Mouse (Mus musculus) kidney, postnatal 14 days (tissue): ENCODE measurements at regions not wholly inside any gene's neighbourhood (a gene's known extent, or its start where the extent isn't known, plus 50 kb on each side); places are given as distances from the start of the nearest gene placed in this dataset.

Experiments
- DNase-seq: peaks from one replicate; pipeline ENCODE4 v3.0.0; 2022; ENCODE audit warnings: mixed read lengths

DNA sequence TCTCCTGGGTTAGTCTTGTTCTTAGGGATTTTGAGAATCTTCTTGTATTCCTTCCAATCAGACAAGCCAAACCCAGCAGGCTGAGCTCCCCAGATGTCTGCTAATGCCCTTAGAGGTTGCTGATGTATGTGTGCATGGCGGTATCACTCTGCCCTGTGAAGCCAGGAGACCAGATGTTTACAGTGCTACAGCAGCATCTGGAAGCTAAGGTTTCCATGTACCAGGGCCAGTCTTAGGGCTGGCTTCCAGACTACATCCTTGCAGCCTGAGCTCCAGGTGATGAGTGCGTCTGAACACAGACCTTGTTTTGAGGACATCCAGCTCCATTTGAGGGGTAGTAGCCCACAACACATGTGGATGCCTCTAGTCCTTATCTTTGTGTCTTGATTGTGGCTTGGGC, 241.7 kb downstream of the Ttc32 start:
- DNase-seq = no peak

DNA sequence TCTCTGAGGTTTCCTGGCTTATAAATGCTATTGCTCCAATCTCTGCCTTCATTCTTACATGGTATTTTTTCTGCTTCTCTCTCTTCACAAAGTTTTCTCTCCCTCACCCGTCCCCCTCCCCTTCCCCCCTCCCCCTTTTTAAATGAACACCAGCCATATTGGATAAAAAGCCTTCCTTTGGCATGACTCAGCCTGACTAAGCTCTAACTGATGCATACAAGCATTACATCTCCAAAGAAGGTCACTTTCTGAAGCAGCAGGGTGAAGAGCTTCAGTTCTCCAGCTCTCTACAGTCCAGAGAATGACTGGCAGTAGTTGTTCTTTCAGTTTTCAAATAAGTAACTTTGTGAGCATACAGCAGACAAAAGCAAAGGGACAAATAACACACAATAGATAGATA, 244.4 kb downstream of the Ttc32 start:
- DNase-seq = no peak

DNA sequence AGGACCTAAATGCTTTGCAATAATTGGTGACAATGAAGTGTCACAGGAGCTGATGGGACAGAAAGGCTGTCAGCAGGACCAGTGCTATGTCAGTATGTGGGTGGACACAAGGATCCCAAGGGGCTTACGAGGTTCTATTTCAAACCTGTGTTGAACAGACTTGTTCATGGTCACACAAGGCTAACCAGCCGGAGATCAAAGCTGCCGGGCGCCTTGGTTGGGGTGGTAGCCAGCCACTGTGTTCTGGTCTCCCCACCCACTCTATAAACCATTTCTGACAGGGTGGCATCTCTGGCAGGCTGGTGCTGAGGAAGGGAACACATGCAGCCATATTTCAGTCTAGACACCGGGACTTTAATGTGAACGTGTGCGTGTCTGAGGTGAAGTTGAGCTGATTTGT, 245.9 kb downstream of the Ttc32 start:
- no peak for DNase-seq

DNA sequence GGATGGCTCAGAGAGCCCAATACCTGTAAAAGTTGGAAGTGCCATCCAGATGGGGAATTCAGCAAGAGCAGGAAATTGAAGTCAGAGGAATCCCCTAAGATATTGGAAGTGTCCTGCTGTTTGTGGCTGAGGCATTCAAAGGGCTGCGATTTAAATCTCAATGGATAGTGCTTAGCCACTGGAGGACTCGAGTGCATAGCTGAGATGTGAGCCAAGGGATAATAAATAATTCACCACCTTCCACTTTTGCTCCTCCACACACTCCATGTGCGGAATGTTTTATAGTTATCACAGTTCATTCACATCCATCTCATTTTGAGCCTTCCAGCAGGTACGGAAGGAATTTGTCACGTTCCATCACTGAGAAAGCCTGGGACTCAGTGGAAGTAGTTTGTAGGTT, 248.9 kb downstream of the Ttc32 start:
- no peak for DNase-seq

DNA sequence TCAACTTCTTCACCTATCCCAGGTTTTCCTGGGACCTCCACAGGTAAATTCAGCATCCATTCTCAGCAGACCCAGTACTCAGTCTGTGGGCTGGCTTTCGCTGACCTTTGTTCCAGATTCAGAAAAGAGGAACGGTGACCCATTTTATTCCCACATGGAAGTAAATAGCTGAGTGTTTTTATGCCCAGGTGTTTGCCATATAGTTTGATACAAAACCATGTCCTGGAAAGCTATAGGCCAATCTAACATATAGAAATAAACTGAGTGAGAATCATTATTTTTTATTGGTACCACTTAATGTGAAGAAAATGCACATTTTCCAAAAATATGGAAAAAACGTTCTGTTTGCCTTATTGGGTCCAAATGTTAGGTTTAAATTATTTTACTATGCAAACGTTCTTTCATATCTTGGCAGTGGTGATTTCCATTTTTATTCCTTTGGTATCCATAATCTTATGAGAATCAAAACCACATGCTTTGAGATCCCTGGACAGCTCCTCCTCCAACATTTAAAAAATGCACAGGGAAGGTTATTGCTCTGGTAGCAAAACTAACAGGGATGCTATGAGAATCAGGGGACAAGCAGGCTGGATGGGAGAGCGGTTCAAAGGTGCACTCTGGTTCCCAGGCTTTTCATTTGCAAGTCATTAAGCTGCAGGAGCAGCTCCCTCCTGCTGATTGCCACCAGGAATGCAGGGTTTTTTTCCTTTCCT, 250.3 kb downstream of the Ttc32 start:
- no peak for DNase-seq

DNA sequence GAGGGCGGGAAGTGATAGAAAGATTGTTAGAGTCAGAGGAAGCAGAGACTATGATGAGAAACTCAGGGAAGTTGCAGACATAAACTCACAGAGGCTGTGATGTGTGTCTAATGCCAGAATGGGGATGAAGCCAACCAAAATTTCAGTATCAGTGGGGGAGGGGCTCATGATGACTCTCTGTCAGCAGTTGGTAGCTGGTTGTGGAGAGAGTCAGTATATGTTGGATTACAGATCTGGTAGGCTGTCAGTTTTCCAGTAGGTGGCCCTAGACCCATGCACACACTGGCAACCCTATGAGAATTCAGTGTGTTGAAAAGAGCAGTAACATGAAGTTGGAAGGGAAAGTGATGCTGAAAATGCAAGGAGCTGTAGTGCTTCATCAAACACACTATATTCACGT, 257.5 kb downstream of the Ttc32 start:
- no peak for DNase-seq

DNA sequence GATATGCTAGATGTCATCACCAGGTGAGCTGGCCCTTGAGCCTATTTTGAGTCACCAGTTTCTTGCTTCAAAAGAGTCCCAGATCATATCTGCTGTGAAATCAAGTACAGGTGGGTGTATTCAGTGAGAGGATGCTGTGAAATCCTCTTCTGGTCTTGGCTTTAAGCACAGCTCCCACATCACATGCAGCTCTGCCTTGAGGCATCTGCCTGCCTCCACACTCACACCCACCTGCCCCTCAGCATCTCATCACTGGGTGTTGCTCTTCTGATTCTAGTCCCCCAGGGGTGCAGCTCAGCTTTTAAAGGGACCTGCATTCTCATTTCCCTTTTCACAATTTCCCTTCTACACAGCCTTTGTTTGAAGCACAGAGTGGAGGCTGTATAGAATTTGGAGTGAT, 262.9 kb downstream of the Ttc32 start:
- DNase-seq = no peak

DNA sequence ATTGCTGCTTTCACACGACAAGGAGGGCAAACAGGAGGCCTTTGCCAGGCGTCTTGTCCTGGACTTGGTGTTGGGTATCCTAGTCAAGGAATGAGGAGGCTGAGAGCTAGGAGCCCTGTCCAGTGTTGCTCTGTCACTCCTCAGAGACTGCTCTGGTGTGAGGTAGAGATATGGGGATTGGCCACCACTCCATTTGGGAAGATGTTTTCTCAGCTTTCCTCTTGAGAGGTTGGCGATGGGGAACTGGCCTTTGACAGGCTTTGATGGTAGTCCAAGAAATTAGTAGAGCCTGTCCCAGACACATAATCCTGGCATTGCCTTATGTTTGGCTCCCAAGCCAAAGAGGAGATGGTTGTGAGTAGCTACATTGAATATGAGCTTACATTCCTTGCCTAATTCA, 265.4 kb downstream of the Ttc32 start:
- no peak for DNase-seq

DNA sequence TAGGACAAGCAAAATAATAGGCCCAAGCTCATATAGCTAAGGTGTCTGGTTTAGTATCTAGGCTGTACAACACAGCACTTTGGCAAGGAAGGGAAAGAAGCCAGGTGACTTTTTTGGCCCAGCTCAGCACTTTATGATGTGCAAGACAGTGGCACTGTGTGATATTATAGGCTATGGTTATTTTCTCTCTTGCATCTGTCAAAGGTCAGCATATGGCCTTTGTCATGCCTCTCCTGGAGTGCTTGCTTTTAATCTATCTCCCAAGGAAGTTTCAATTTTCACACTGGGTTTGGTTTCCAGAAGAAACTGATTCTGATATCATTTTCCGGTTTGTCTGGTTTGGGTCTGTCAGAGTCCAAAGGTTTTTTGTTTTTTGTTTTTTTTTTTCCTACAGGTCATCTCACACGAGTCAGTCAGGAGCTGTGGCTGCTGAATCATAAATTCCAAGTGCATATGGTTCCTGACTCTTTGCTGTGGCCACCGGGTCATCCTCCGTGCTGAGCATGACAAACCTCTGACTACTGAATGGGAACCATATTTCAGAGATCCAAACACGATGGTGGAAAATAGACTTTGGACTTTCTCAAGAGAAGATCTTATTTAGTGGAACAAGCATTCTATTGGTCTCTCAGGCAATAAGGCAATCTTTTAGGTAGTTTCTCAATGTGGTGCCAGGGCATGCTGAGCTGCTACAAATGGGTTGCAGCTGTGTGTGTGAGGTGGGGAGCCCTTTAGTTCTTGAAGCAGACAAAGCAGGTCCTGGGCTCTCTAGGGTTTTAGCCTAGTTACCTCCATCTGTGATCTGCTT, 269.3 kb downstream of the Ttc32 start:
- DNase-seq = no peak

DNA sequence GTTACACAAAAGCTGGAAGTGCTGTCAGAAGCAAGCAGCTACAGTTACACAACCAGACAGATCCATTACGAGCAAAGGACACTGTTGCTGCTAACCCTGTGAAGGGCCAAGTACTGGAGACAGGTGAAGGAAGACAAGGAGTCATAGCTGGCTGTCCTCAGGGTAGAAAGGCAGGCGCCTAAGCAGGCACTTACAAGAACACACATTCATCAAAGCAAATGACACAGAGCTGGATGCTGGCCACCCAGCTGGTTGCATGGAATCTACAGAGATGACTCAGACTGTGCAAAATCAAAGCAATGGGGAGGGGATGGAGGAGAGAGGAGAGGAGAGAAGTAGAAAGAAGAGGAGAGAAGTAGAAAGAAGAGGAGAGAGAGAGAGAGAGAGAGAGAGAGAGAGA, 265.8 kb upstream of the Osr1 start:
- DNase-seq = peak; percentile 6

DNA sequence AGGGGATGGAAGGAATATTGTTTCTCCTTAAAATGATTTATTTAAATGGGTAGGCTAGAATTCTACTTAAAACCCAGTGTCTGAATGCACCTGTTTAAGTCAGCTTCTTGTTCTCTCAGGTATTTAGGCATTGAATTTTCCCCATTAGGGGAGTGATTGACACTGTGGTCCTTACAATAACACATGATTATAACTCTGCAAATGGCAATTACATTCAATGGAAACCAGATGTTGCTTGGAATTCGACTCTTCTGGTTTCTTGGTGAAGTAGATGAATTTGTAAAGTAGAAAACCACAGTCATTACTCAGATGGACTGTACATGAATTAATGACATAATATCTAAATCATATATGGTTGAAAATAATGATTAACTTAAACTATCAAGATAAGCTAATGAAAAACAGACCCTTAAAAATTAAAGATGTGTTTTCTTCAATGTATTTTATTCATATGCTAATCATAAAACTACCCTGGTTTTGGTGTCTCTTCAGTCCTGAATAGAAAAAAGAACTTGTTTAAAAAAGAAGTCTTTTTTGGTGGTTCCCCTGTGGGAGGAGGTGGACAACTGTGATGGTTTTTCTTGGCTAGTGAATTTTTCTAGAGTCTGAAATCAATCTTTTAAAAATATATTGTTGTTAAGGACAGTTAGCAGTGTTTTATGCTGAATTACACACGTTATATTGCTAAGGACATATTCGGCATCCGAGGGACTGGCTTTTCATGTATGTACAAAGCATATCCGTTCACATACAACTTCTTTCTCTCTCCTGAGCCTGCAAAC, 231.8 kb upstream of the Osr1 start:
- DNase-seq = no peak

DNA sequence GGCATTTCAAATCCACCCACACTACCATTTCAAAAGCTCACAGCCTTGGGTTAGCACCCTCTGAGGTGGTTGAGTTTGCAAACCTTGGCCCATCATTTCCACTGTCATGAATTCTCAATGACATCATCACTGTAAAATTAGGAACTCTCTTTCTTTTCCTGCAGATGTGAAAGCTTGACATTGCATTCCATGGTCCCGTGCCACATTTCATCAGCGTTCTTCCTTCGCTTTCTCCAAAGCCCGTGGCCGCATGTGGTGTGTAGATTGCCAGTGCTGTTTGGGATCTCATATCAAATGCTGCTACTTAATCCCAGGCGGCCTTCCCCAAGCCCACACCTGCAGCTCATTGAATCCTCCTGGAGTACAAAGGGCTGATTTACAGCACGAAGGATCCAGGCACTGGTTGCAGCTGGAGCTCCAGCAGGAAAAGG, 231.1 kb upstream of the Osr1 start:
- peak; percentile 20 for DNase-seq

DNA sequence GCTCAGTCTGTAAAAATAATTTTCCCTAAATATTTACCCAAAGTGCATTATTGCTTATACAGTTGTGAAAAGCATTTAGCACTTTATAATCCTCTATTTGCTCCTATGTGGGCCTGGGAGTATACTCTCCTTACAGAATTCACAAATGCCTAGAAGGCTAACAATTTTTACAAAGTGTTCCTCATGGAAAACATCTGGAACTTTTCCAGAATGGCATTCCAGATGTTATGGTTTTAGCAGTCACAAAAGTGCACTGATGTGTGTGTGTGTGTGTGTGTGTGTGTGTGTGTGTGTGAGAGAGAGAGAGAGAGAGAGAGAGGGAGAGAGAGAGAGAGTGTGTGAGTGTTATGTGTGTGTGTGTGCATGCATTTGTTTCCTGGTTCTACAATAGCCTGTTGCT, 229.1 kb upstream of the Osr1 start:
- no peak for DNase-seq

DNA sequence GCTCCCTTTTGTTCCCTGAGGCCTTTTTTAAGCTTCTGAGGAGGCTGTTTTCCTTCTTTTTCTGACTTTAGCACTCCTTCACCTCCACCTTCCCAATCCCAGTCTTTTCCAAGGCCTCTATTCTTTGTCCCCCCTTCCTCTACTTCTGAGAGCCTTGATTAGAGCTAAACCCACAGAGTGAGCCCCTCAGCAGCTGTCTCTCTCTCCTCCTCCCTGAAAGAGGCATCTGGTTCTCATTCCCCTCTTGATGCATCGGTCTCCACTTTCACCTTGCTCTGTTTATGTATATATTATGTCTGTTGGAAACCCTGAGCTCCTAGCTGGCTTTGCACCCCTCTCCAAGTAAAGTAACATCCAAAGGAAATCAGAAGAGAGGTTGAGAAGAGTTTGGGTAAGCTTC, 224.6 kb upstream of the Osr1 start:
- no peak for DNase-seq

DNA sequence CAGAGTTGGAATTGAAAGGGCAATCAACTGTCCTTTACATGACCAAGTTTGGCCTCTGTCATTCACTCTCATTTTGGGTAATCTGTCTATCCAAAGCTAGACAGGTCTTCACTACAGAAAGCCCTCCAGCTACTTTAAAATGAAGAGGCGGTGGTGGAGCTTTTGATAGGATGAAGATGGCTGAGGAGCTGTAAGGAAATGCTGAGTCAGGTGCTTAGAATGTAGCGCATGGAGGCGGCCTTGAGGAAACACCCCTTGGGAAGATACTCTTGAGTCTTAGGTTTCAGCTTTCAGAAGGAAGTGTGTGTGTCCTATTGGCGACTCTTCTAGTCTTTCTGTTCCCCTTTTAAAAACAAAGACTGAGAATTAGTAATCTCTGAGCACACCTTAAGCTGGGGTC, 214.4 kb upstream of the Osr1 start:
- no peak for DNase-seq

DNA sequence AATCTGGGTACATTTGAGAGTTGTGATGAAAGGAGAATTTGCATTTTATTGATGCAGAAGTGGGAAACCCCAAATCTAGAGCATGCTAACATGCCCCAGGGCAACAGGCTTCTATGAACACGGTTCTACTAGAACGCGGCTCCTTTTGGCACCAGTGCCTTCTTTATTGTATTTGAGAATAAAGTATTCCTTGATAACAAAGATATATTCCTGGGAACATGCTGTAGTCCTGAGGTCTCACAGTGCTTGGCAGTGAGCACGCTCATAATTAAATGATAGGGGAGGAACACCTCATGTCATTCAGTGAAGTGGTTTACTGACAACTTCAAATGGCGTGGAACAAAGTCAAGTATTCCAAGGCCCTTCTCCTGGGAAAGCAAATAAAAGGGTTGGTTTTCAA, 212.1 kb upstream of the Osr1 start:
- DNase-seq = no peak

DNA sequence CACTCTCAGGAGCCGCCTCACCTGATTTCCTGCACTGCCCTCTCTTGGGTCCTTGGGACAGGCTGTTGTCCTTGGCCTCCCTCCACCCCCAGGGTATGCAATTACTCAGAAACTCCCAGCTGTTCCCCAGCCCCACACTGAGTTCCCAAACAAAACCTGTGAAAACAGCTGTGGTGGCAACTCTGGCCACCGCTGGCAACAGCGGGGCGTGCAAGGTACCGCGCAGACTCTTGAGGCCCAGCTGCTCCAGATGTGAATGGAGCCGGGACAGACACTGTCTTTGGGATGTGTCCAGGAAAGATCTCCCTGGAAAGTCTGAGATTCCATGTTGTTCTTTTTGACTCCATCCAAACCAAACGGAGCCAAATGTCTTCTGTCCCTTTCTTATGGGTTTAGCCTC, 211.0 kb upstream of the Osr1 start:
- no peak for DNase-seq

DNA sequence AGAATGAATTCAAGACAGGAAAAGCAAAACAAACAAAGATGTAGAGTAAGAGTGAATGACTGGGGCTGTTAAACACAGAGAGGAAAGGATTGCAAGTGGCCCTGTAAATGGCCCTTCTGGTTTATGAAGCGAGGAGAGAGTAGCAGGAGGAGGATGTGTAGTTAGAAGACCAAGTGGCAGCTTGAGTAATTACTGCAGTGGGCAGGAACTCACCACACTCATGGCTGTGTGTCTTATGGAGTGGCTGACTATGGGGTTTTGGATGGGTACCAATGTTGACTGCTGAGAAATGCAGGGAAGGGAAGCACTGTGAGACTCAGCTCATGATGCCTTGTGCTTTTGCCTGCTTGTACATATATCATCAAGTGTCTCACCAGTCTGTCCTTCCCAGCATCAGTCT, 204.0 kb upstream of the Osr1 start:
- no peak for DNase-seq

DNA sequence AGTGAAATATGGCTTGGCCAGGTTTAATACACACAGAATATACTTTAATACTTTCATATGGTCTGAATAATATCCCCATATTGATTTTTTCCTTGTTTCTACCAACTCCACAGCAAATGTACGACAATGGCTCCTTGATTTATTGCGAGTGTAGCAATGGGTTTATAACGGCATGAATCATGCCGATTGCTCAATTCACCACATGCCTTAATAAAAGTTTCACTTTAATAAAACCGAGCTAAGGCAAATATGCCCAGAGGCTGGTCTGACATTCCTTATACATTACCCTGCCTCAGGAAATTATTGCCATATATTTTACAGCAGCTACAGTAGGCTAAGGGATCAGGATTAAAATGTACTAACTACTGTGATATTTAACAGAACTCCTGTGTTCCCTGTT, 201.2 kb upstream of the Osr1 start:
- DNase-seq = no peak

DNA sequence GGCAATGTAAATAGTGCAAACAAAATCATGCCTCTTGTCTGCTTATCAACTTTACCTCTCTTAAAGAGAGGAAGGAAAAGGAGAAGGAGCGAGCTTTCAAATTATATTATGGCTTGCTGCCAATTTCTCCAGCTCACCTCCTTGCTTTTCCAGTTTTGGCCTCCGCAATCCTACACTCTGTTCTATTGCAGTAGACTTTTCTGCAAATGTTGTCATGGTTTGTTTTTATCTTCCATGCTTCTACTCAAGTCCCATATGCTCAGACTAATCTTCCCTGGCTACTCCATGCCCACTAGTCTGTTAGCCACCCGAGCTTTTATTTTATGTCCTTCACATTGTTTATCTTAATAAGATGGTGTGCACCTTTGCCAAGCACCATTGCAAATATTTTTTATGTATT, 168.0 kb upstream of the Osr1 start:
- DNase-seq = no peak

DNA sequence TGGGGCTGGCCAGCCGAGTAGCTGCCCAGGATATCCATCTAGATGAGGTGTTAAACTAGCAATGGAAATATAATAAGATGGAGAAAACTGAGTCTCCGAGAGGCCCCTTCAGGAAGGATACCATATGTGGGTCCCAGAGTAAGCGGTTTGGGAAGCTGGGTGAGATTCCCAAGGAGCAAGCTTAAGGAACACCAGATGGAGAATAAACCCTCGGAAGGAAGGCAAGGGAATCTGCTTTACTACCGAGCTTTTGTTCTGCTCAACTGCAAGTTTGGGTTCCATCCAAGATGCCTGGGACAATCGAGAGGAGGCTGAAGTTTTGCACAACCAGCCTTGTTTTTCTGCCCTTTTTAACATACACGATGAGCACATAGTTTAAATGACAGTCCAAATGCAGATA, 164.9 kb upstream of the Osr1 start:
- DNase-seq = no peak

DNA sequence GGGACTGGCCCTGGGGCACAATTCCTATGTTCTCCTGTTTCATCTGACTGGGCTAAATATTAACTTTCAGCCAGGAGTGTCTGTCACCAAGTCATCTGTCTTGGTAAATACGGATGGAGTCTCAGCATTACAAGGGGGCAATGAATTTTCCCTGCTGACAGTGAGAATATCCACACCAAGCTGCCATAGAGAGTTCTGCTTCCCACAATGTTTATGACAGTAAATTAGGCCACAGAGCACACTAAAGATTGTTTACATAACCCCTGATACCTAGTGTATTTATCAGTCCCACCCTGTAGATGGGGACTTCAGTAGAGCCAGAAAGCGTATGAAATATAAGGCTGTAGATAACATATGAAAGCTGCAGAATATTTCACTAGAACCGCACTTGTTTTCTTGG, 150.6 kb upstream of the Osr1 start:
- no peak for DNase-seq

DNA sequence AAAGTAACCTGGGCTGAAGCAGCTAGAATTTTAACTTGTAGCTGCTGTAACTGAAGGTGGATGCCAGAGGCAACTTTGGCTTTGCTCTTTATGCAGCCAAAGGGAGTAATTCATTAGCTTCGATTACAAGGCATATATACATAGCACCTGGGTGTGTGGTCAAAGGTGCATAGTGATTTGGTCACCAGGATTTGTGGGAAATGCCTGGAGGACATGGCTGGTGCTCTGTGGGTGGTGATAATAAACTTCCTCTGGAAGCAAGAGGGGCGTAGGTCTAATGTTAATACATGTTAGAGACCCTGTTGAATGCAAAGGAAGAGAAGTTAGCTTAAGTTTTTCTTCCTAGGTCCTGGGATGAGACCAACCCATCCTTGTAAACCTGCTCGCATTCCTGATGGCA, 139.3 kb upstream of the Osr1 start:
- DNase-seq = no peak

DNA sequence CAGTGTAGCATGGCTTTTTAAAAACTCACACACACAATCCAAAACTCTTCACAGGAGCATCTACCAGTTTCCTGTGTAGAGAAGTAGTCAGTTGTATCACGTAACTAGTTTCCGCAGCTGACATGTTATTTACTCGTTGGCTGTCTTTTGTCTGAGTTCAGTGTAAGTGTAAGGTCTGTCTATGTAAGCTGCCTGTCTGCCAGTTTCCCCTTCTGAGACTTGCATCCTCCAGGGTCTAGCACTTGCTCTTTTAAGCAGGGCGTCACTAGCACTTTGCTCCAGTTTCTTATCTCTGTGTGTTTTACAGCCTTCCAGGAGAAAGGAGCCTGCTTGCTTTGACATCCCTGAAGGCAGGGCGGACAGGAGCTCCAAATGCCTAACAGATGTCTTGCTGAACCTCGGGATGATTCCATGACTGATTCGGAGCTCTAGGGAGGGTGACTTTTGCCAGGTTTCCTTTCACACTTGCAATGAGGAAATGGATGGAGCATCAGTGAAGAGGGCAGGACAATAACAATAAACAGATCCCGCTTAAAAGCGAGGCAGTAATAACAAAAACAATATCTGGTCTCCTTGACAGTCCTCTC, 131.2 kb upstream of the Osr1 start:
- peak; percentile 7 for DNase-seq
